Mouse (Mus musculus): ENCODE measurements around the gene Pld4. TPM values are rescaled to one million over a fixed set of nuclear protein-coding genes. Genes with fewer than 3 reads are reported as not detected.

The Pld4 gene
- polyA plus RNA-seq, 1 experiment from 2014 or later: 3.5 TPM

GRCm38 (mm10) chr12:112774026-112774425 is 13.6 kb downstream of the Pld4 start:
- Histone ChIP-seq H3K4me1 (0 out of 2 replicates have a peak, but pooled peaks cover 3% of the 10 kb centered on the region), H3K4me3 (no peak overlapping the region), H3K36me3 (no peaks in the 10 kb centered on the region), H3K9me3 (replicated peaks) (no peaks in the 10 kb centered on the region), H3K27me3 (ENCODE audit: low read depth, poor library complexity, severe bottlenecking) (no peaks in the 10 kb centered on the region), H3K27ac (no peak overlapping the region)
- WGBS: 84% methylated on average over 6 of the region's 6 CpGs
- DNase-seq (ENCODE audit: low spot score): no peak

- 94% methylated on average over 10 of the region's 10 CpGs for WGBS
- no peak overlapping the region for H3K4me3 ChIP-seq
- H3K36me3 ChIP-seq: no peaks in the 10 kb centered on the region
- no peak overlapping the region for H3K27ac ChIP-seq
- 0 out of 2 replicates have a peak, but pooled peaks cover 3% of the 10 kb centered on the region for H3K4me1 ChIP-seq
- DNase-seq (ENCODE audit: low spot score): no peak
- H3K9me3 ChIP-seq (replicated peaks): no peaks in the 10 kb centered on the region
- H3K27me3 ChIP-seq (ENCODE audit: low read depth, poor library complexity, severe bottlenecking): no peaks in the 10 kb centered on the region
These were observed 14.0 kb downstream of the Pld4 start for GRCm38 (mm10) chr12:112774481-112774880.

- peaks cover 25% of the 10 kb centered on the region for H3K4me1 ChIP-seq
These were observed 30.6 kb downstream of the Pld4 start for GRCm38 (mm10) chr12:112791026-112791425.

GRCm38 (mm10) chr12:112793601-112794355 is 33.3 kb downstream of the Pld4 start:
- Histone ChIP-seq H3K27me3 (ENCODE audit: low read depth, poor library complexity, severe bottlenecking) (peaks cover 34% of the 10 kb centered on the region; the same call in 1 of the 2 replicates), H3K9me3 (replicated peaks) (no peaks in the 10 kb centered on the region), H3K4me1 (peaks cover 38% of the 10 kb centered on the region), H3K36me3 (no peaks in the 10 kb centered on the region), H3K4me3 (no peak overlapping the region), H3K27ac (peak overlapping the region; percentile 44)
- DNase-seq (ENCODE audit: low spot score): no peak
- 74% methylated on average over 13 of the region's 13 CpGs for WGBS

More at GRCm38 (mm10) chr12:112791026-112791425, 30.6 kb downstream of the Pld4 start:
- no peaks in the 10 kb centered on the region for H3K9me3 ChIP-seq (replicated peaks)
- H3K4me3 ChIP-seq: no peak overlapping the region
- H3K27ac ChIP-seq: no peak overlapping the region
- DNase-seq (ENCODE audit: low spot score): no peak
- WGBS: 73% methylated on average over 8 of the region's 8 CpGs
- peaks cover 9% of the 10 kb centered on the region; the same call in 1 of the 2 replicates for H3K27me3 ChIP-seq (ENCODE audit: low read depth, poor library complexity, severe bottlenecking)
- H3K36me3 ChIP-seq: no peaks in the 10 kb centered on the region

GRCm38 (mm10) chr12:112794356-112794816 is 33.9 kb downstream of the Pld4 start:
- H3K36me3 ChIP-seq: no peaks in the 10 kb centered on the region
- no peak overlapping the region for H3K4me3 ChIP-seq
- peak overlapping the region; percentile 44 for H3K27ac ChIP-seq
- DNase-seq (ENCODE audit: low spot score): no peak
- WGBS: 32% methylated on average over 7 of the region's 7 CpGs
- no peaks in the 10 kb centered on the region for H3K9me3 ChIP-seq (replicated peaks)
- H3K27me3 ChIP-seq (ENCODE audit: low read depth, poor library complexity, severe bottlenecking): peaks cover 40% of the 10 kb centered on the region; the same call in 1 of the 2 replicates
- H3K4me1 ChIP-seq: peaks cover 38% of the 10 kb centered on the region

GRCm38 (mm10) chr12:112794998-112795397 is 34.5 kb downstream of the Pld4 start:
- H3K4me1 ChIP-seq: peaks cover 38% of the 10 kb centered on the region
- 86% methylated on average over 5 of the region's 5 CpGs for WGBS
- no peak for DNase-seq (ENCODE audit: low spot score)
- H3K9me3 ChIP-seq (replicated peaks): no peaks in the 10 kb centered on the region
- H3K27ac ChIP-seq: no peak overlapping the region; the same call in 1 of the 2 replicates
- H3K4me3 ChIP-seq: no peak overlapping the region
- peaks cover 46% of the 10 kb centered on the region; the same call in 1 of the 2 replicates for H3K27me3 ChIP-seq (ENCODE audit: low read depth, poor library complexity, severe bottlenecking)
- no peaks in the 10 kb centered on the region for H3K36me3 ChIP-seq

GRCm38 (mm10) chr12:112795466-112796104 is 35.1 kb downstream of the Pld4 start:
- peaks cover 43% of the 10 kb centered on the region for H3K4me1 ChIP-seq
- H3K9me3 ChIP-seq (replicated peaks): no peaks in the 10 kb centered on the region
- H3K36me3 ChIP-seq: no peaks in the 10 kb centered on the region
- H3K4me3 ChIP-seq: no peak overlapping the region
- peaks cover 52% of the 10 kb centered on the region for H3K27me3 ChIP-seq (ENCODE audit: low read depth, poor library complexity, severe bottlenecking)
- H3K27ac ChIP-seq: no peak overlapping the region
- no peak for DNase-seq (ENCODE audit: low spot score)
- WGBS: 63% methylated on average over 18 of the region's 18 CpGs

- Histone ChIP-seq H3K36me3 (no peaks in the 10 kb centered on the region), H3K4me1 (peaks cover 44% of the 10 kb centered on the region), H3K9me3 (replicated peaks) (no peaks in the 10 kb centered on the region), H3K27ac (0 out of 2 replicates have a peak overlapping the region, but pooled peaks have one; percentile 19), H3K27me3 (ENCODE audit: low read depth, poor library complexity, severe bottlenecking) (peaks cover 64% of the 10 kb centered on the region), H3K4me3 (0 out of 2 replicates have a peak overlapping the region, but pooled peaks have one; percentile 1)
- DNase-seq (ENCODE audit: low spot score): no peak
- WGBS: 51% methylated on average over 17 of the region's 17 CpGs
These were observed 36.4 kb downstream of the Pld4 start for GRCm38 (mm10) chr12:112796551-112797510.

- Histone ChIP-seq H3K4me1 (peaks cover 54% of the 10 kb centered on the region), H3K4me3 (no peak overlapping the region), H3K36me3 (no peaks in the 10 kb centered on the region), H3K27me3 (ENCODE audit: low read depth, poor library complexity, severe bottlenecking) (peaks cover 72% of the 10 kb centered on the region), H3K9me3 (replicated peaks) (no peaks in the 10 kb centered on the region), H3K27ac (no peak overlapping the region)
- no peak for DNase-seq (ENCODE audit: low spot score)
- 67% methylated on average over 15 of the region's 15 CpGs for WGBS
These were observed 37.3 kb downstream of the Pld4 start for GRCm38 (mm10) chr12:112797672-112798331.

GRCm38 (mm10) chr12:112798332-112798681 is 37.9 kb downstream of the Pld4 start:
- Histone ChIP-seq H3K9me3 (replicated peaks) (no peaks in the 10 kb centered on the region), H3K27ac (no peak overlapping the region), H3K36me3 (no peaks in the 10 kb centered on the region), H3K4me3 (no peak overlapping the region), H3K27me3 (ENCODE audit: low read depth, poor library complexity, severe bottlenecking) (peaks cover 77% of the 10 kb centered on the region), H3K4me1 (peaks cover 59% of the 10 kb centered on the region)
- DNase-seq (ENCODE audit: low spot score): no peak
- WGBS: 60% methylated on average over 5 of the region's 5 CpGs

- Histone ChIP-seq H3K36me3 (no peaks in the 10 kb centered on the region), H3K4me3 (no peak overlapping the region), H3K4me1 (peaks cover 62% of the 10 kb centered on the region), H3K9me3 (replicated peaks) (no peaks in the 10 kb centered on the region), H3K27me3 (ENCODE audit: low read depth, poor library complexity, severe bottlenecking) (peaks cover 81% of the 10 kb centered on the region), H3K27ac (no peak overlapping the region)
- DNase-seq (ENCODE audit: low spot score): no peak
- 76% methylated on average over 5 of the region's 5 CpGs for WGBS
These were observed 38.3 kb downstream of the Pld4 start for GRCm38 (mm10) chr12:112798716-112799115.

Data from limb, embryonic 10.5 days (tissue).